Mouse (Mus musculus) kidney, adult 2 months (tissue): ENCODE measurements around the gene Fam25c. TPM values are rescaled to one million over a fixed set of nuclear protein-coding genes. Genes with fewer than 3 reads are reported as not detected.

Source experiments
- DNase-seq: peaks from one replicate; pipeline ENCODE4 v3.0.0; 2021
- H3K27ac ChIP-seq: fragments of 200-500 bp; 2 replicates; pipeline ENCODE4 v1.5.1; 2012; ENCODE audit warnings: low read depth, low read length, control low read depth, inconsistent platforms; ENCODE audit not compliant: insufficient read depth
- H3K27me3 ChIP-seq: fragments of 200-500 bp; replicated peaks from 2 replicates; pipeline ENCODE4 v1.6.1; 2012; ENCODE audit warnings: mild to moderate bottlenecking, moderate library complexity, low read length, inconsistent platforms; ENCODE audit not compliant: control insufficient read depth, insufficient read depth
- H3K36me3 ChIP-seq: fragments of 200-500 bp; 2 replicates; pipeline ENCODE4 v1.6.1; 2012; ENCODE audit warnings: mild to moderate bottlenecking, moderate library complexity, low read length, inconsistent platforms; ENCODE audit not compliant: control insufficient read depth, insufficient read depth
- H3K4me1 ChIP-seq: fragments of 200-500 bp; 2 replicates; pipeline ENCODE4 v1.6.1; 2011; ENCODE audit warnings: low read length; ENCODE audit not compliant: control insufficient read depth, insufficient read depth
- H3K4me3 ChIP-seq: fragments of 200-500 bp; 2 replicates; pipeline ENCODE4 v1.5.1; 2011; ENCODE audit warnings: mild to moderate bottlenecking, low read depth, low read length, control low read depth; ENCODE audit not compliant: insufficient read depth
- CTCF ChIP-seq: fragments of 200-500 bp; conservative IDR thresholded peaks from 2 replicates; pipeline ENCODE4 v1.5.1; 2011; ENCODE audit warnings: low read depth, mild to moderate bottlenecking, control low read depth, low read length, moderate library complexity, mixed read lengths; ENCODE audit not compliant: insufficient read depth, insufficient read length
- POLR2A ChIP-seq: fragments of 200-500 bp; IDR thresholded peaks from one replicate; pipeline ENCODE4 v1.6.1; 2011; ENCODE audit warnings: low read depth, low read length, control low read depth
- WGBS: fragments of 180-500 bp; shearing (Covaris S2); methylation state at CpG from one replicate; pipeline ENCODE4 v1.1.7; 2018; 5-methylcytosine and 5-hydroxymethylcytosine counted together
- polyA plus RNA-seq: library from polyadenylated mRNA; depleted of rRNA; stranded (reverse); fragments of >200 nt; gene quantifications from 2 replicates; pipeline ENCODE4 v1.2.3, GENCODE M21; 2012

The Fam25c gene
- polyA plus RNA-seq, 1 experiment, result 28.4 TPM

- Histone ChIP-seq H3K4me1 (peaks cover 5% of the 10 kb centered on the region; the same call in 1 of the 2 replicates), H3K27ac (no peak overlapping the region), H3K27me3 (no peaks in the 10 kb centered on the region), H3K36me3 (peaks cover 16% of the 10 kb centered on the region), H3K4me3 (no peak overlapping the region)
- TF ChIP-seq POLR2A (no peak), CTCF (no peak)
- no peak for DNase-seq
- WGBS, result 94% methylated on average over 9 of the region's 9 CpGs
These were observed 24.5 kb downstream of the Fam25c start for GRCm38 (mm10) chr14:34330657-34331158.

GRCm38 (mm10) chr14:34327618-34328017, 27.6 kb downstream of the Fam25c start:
- Histone ChIP-seq H3K4me3 (no peak overlapping the region), H3K4me1 (peaks cover 5% of the 10 kb centered on the region; the same call in 1 of the 2 replicates), H3K36me3 (peaks cover 16% of the 10 kb centered on the region), H3K27ac (no peak overlapping the region), H3K27me3 (no peaks in the 10 kb centered on the region)
- TF ChIP-seq POLR2A (no peak), CTCF (no peak)
- WGBS, result 68% methylated on average over 1 of the region's 1 CpGs
- DNase-seq, result no peak

GRCm38 (mm10) chr14:34326606-34327005, 28.6 kb downstream of the Fam25c start:
- H3K4me1 ChIP-seq, result peaks cover 2% of the 10 kb centered on the region; the same call in 1 of the 2 replicates
- H3K36me3 ChIP-seq, result peaks cover 18% of the 10 kb centered on the region
- H3K4me3 ChIP-seq, result no peak overlapping the region
- H3K27ac ChIP-seq, result no peak overlapping the region
- no peaks in the 10 kb centered on the region for H3K27me3 ChIP-seq
- WGBS, result 91% methylated on average over 3 of the region's 3 CpGs
- no peak for DNase-seq
- TF ChIP-seq POLR2A (no peak), CTCF (no peak)

GRCm38 (mm10) chr14:34323576-34324085, 31.6 kb downstream of the Fam25c start:
- no peak for DNase-seq
- Histone ChIP-seq H3K27me3 (no peaks in the 10 kb centered on the region; the same call in 1 of the 2 replicates), H3K4me1 (no peaks in the 10 kb centered on the region), H3K36me3 (peaks cover 17% of the 10 kb centered on the region), H3K27ac (no peak overlapping the region), H3K4me3 (no peak overlapping the region)
- WGBS, result 98% methylated on average over 5 of the region's 5 CpGs
- no peak for TF ChIP-seq CTCF
- TF ChIP-seq POLR2A, result no peak

- Histone ChIP-seq H3K4me1 (peaks cover 5% of the 10 kb centered on the region; the same call in 1 of the 2 replicates), H3K27ac (no peak overlapping the region), H3K27me3 (no peaks in the 10 kb centered on the region; the same call in 1 of the 2 replicates), H3K36me3 (peaks cover 8% of the 10 kb centered on the region; the same call in 1 of the 2 replicates), H3K4me3 (no peak overlapping the region)
- no peak for TF ChIP-seq CTCF
- TF ChIP-seq POLR2A, result no peak
- DNase-seq, result no peak
These were observed 37.1 kb downstream of the Fam25c start for GRCm38 (mm10) chr14:34318113-34318512.

- peaks cover 7% of the 10 kb centered on the region; the same call in 1 of the 2 replicates for H3K4me1 ChIP-seq
- WGBS, result 66% methylated on average over 3 of the region's 3 CpGs
- H3K27me3 ChIP-seq, result no peaks in the 10 kb centered on the region; the same call in 1 of the 2 replicates
- TF ChIP-seq CTCF, result no peak
- no peak for TF ChIP-seq POLR2A
- peaks cover 8% of the 10 kb centered on the region; the same call in 1 of the 2 replicates for H3K36me3 ChIP-seq
- no peak overlapping the region for H3K27ac ChIP-seq
- H3K4me3 ChIP-seq, result no peak overlapping the region
- DNase-seq, result no peak
These were observed 37.8 kb downstream of the Fam25c start for GRCm38 (mm10) chr14:34317431-34317830.

GRCm38 (mm10) chr14:34316346-34316745, 38.9 kb downstream of the Fam25c start:
- no peak overlapping the region for H3K4me3 ChIP-seq
- H3K27ac ChIP-seq, result no peak overlapping the region
- H3K27me3 ChIP-seq, result no peaks in the 10 kb centered on the region; the same call in 1 of the 2 replicates
- TF ChIP-seq POLR2A (no peak), CTCF (no peak)
- peaks cover 7% of the 10 kb centered on the region; the same call in 1 of the 2 replicates for H3K4me1 ChIP-seq
- peaks cover 6% of the 10 kb centered on the region; the same call in 1 of the 2 replicates for H3K36me3 ChIP-seq
- DNase-seq, result no peak
- 66% methylated on average over 2 of the region's 2 CpGs for WGBS
